Mouse (Mus musculus): ENCODE measurements around the gene Gm28048. TPM values are rescaled to one million over a fixed set of nuclear protein-coding genes. Genes with fewer than 3 reads are reported as not detected.

The Gm28048 gene
- polyA plus RNA-seq, 1 experiment from 2014 or later = 5.9 TPM

DNA sequence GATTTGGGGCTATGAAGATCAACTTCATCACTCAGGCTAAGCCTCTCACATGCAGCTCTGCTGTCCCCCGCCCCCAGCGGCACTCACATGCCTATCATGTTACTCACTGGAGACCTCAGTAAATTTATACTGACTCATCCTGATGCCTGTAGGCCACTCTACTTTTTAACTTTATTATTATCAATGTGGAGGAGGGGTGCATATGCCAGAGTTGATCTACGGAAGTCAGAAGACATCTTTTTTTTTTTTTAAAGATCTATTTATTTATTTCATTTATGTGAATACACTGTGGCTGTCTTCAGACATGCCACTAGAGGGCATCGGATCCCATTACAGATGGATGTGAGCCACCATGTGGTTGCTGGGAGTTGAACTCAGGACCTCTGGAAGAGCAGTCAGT is 16.4 kb downstream of the Gm28048 start:
- Histone ChIP-seq H3K27me3 (no peaks in the 10 kb centered on the region), H3K9ac (replicated peaks) (no peak overlapping the region), H3K4me2 (replicated peaks) (no peak overlapping the region), H3K27ac (replicated peaks) (no peak overlapping the region), H3K4me3 (no peak overlapping the region), H3K4me1 (no peaks in the 10 kb centered on the region), H3K9me3 (peaks cover 12% of the 10 kb centered on the region), H3K36me3 (peaks cover 11% of the 10 kb centered on the region; the same call in 1 of the 2 replicates)
- WGBS = 84% methylated on average over 4 of the region's 4 CpGs
- no peak for ATAC-seq (ENCODE audit: low FRiP score, low read depth)

DNA sequence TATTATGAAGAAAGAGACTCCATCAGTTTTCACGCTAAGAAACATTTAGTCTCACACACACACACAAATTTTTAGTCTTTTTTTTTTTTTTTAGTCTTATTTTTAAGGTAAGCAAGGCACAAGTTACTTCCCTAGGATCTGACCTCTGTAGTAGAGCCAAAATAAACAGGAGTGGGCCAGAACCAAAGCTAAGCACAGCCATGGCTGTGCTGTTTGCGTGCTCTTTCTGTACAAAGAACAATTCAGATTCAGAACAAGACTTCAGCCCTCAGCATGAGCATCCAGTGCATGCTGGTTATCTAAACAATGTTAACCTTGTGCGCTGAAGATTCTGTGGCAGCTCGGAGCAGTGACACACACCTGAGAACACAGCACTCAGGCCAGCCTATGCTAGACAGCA is 17.5 kb downstream of the Gm28048 start:
- Histone ChIP-seq H3K4me1 (no peaks in the 10 kb centered on the region), H3K36me3 (peaks cover 11% of the 10 kb centered on the region; the same call in 1 of the 2 replicates), H3K4me3 (no peak overlapping the region), H3K4me2 (replicated peaks) (no peak overlapping the region), H3K9me3 (peaks cover 12% of the 10 kb centered on the region), H3K9ac (replicated peaks) (no peak overlapping the region), H3K27ac (replicated peaks) (no peak overlapping the region), H3K27me3 (no peaks in the 10 kb centered on the region)
- ATAC-seq (ENCODE audit: low FRiP score, low read depth) = no peak
- 86% methylated on average over 4 of the region's 4 CpGs for WGBS

DNA sequence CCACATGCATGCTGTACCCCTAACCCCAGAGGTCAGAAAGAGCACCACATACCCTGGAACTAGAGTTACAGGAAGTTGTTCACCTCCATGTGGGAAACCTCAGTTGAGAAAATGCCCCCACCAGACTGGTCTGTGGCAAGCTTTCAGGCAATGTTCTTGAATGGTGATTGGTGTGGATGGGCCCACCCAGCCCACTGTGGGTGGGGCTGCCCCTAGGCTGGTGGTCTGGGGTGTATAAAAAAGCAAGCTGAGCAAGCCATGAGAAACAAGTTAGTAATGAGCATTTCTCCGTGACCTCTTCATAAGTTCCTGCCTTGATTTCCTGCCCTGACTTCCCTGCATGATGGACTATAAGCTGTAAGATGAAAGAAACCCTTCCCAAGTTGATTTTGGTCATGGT is 19.8 kb downstream of the Gm28048 start:
- H3K9ac ChIP-seq (replicated peaks) = no peak overlapping the region
- H3K4me1 ChIP-seq = no peaks in the 10 kb centered on the region
- H3K36me3 ChIP-seq = peaks cover 10% of the 10 kb centered on the region; the same call in 1 of the 2 replicates
- H3K27ac ChIP-seq (replicated peaks) = no peak overlapping the region
- no peak overlapping the region for H3K4me2 ChIP-seq (replicated peaks)
- H3K4me3 ChIP-seq = no peak overlapping the region
- 86% methylated on average over 1 of the region's 1 CpGs for WGBS
- no peaks in the 10 kb centered on the region for H3K27me3 ChIP-seq
- peaks cover 5% of the 10 kb centered on the region for H3K9me3 ChIP-seq
- no peak for ATAC-seq (ENCODE audit: low FRiP score, low read depth)

DNA sequence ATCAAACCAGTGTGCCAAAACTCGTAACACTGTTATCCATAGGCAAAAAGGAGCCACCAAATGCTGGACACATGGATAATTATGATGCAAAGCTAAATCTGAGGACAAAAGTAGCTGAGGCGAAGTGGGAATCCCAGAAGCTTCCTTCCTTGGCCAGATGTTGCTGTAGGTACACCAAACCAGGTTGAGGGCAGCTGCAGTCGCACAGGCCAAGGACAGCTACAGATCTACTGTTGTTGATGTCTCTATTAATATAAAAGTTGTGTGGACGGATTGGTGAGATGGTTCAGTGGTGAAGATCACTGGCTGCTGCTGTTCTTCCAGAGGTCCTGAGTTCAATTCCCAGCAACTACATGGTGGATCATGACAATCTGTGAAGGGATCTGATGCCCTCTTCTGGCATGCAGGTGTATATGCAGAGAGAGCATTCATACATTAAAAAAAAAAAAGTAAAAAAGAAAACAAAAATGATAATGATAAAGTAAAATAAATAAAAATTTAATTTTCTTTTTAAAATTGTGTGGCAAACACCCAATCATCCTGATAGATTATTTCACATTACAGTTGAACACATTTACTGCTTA is 24.0 kb downstream of the Gm28048 start:
- no peak for ATAC-seq (ENCODE audit: low FRiP score, low read depth)
- WGBS = 92% methylated on average over 4 of the region's 4 CpGs
- Histone ChIP-seq H3K4me2 (replicated peaks) (no peak overlapping the region), H3K9me3 (no peaks in the 10 kb centered on the region), H3K27ac (replicated peaks) (no peak overlapping the region), H3K27me3 (no peaks in the 10 kb centered on the region), H3K36me3 (peaks cover 9% of the 10 kb centered on the region; the same call in 1 of the 2 replicates), H3K4me3 (no peak overlapping the region), H3K9ac (replicated peaks) (no peak overlapping the region), H3K4me1 (no peaks in the 10 kb centered on the region)

DNA sequence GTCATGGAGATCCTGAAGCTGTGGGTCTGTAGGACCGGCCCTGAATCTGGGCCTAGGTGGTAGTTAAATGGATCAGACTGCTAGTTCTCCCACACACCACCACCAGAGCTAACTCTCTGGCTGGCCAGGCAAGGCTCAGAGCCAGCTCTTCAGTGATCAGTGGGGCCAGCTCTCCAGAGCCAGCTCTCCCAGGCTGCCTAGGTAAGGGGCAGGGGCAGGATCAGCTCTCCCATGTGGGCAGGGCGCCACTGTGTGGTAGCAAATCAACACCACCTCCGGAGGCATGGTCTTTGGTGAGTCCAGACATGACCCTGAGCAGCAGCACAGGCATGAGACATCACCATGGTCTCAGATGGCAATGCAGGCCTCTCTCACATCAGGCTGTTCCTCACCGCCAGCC is 25.1 kb downstream of the Gm28048 start:
- no peaks in the 10 kb centered on the region for H3K27me3 ChIP-seq
- peaks cover 9% of the 10 kb centered on the region; the same call in 1 of the 2 replicates for H3K36me3 ChIP-seq
- 75% methylated on average over 4 of the region's 4 CpGs for WGBS
- ATAC-seq (ENCODE audit: low FRiP score, low read depth) = peak; percentile 54; the same call in 1 of the 2 replicates
- H3K4me2 ChIP-seq (replicated peaks) = no peak overlapping the region
- no peaks in the 10 kb centered on the region for H3K4me1 ChIP-seq
- no peaks in the 10 kb centered on the region for H3K9me3 ChIP-seq
- no peak overlapping the region for H3K9ac ChIP-seq (replicated peaks)
- no peak overlapping the region for H3K27ac ChIP-seq (replicated peaks)
- H3K4me3 ChIP-seq = no peak overlapping the region

DNA sequence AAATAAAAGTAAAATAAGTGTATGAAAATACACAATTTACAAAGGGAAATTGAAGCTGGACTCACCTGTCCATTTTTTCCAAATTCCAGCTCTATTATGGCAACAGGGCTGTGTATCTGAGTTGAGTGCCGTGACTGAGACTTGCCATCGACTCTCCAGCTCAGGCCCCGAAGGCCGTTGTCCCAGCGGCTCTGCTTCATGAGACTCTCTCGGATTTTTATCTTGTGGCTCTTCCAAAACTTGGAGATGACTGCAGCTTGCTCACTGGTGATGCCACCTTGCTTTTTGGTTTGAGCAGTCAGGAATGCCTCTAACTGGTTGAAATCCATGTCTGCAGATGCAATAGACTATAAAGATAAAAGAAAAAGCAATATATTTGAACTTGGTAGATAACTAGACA is 25.5 kb downstream of the Gm28048 start:
- ATAC-seq (ENCODE audit: low FRiP score, low read depth) = no peak
- WGBS = 93% methylated on average over 6 of the region's 6 CpGs
- H3K36me3 ChIP-seq = peaks cover 9% of the 10 kb centered on the region; the same call in 1 of the 2 replicates
- H3K4me2 ChIP-seq (replicated peaks) = no peak overlapping the region
- no peak overlapping the region for H3K9ac ChIP-seq (replicated peaks)
- no peaks in the 10 kb centered on the region for H3K4me1 ChIP-seq
- H3K9me3 ChIP-seq = no peaks in the 10 kb centered on the region
- H3K4me3 ChIP-seq = no peak overlapping the region
- H3K27ac ChIP-seq (replicated peaks) = no peak overlapping the region
- no peaks in the 10 kb centered on the region for H3K27me3 ChIP-seq

DNA sequence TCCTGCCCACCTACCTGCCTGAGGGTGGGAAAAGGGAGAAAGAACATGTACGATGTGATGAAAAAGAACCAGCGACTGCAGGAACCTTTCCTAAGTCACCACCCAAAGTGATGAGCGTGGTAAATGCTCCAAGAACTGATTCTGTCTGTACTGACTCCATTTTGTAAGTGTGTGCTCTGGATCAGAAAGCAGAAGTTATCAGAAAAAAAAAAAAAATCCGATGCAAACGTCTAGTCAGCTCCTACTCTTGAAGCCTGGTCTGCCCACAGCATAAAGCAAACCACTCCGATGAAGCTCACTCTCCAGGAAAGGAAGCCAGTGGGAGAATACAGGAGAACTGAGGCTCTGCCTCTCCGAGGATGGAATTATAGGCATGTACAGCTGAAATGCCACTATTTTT is 29.2 kb downstream of the Gm28048 start:
- Histone ChIP-seq H3K4me3 (no peak overlapping the region), H3K4me2 (replicated peaks) (no peak overlapping the region), H3K4me1 (no peaks in the 10 kb centered on the region), H3K36me3 (peaks cover 9% of the 10 kb centered on the region; the same call in 1 of the 2 replicates), H3K9ac (replicated peaks) (no peak overlapping the region), H3K27me3 (no peaks in the 10 kb centered on the region), H3K9me3 (no peaks in the 10 kb centered on the region), H3K27ac (replicated peaks) (no peak overlapping the region)
- 92% methylated on average over 7 of the region's 7 CpGs for WGBS
- ATAC-seq (ENCODE audit: low FRiP score, low read depth) = no peak

DNA sequence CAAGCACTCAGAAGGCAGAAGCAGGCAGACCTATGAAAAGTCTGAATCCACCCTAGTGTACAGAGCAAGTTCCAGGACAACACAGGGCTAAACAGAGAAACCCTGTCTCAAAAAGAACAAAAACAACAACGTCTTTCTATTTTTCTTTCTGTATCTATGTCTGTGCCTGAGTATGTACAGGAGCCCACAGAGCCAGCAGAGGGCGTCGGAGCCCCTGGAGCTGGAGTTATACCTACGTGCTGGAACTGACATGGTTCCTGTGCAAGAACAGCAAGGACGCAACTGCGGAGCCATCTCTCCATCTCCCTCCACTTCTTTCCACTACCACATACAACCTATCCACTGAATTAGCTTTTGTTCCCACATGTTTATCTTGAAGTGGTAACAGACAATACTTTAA is 31.8 kb downstream of the Gm28048 start:
- 86% methylated on average over 6 of the region's 6 CpGs for WGBS
- Histone ChIP-seq H3K9me3 (no peaks in the 10 kb centered on the region), H3K36me3 (no peaks in the 10 kb centered on the region), H3K9ac (replicated peaks) (no peak overlapping the region), H3K4me3 (no peak overlapping the region), H3K27me3 (no peaks in the 10 kb centered on the region), H3K27ac (replicated peaks) (no peak overlapping the region), H3K4me1 (no peaks in the 10 kb centered on the region), H3K4me2 (replicated peaks) (no peak overlapping the region)
- ATAC-seq (ENCODE audit: low FRiP score, low read depth) = no peak

DNA sequence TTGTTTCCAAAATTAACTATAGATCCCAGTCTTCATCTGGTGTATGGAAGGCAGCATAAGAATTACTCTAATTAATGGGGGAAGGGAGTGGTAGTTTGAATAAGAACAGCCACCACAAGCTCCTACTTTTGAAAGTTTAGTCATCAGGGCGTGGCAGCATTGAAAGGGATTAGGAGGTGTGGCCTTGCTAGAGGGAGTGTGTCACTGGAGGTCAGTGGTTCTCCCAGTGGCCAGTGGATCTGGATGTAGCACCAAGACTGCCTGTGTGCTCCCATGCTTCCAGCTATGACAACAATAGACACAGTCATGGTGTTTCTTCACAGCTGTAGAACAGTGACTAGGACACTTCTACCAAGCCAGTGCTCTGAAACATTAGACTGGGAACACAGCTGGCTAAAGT is 32.8 kb downstream of the Gm28048 start:
- Histone ChIP-seq H3K36me3 (no peaks in the 10 kb centered on the region), H3K4me2 (replicated peaks) (no peak overlapping the region), H3K4me1 (no peaks in the 10 kb centered on the region), H3K27ac (replicated peaks) (no peak overlapping the region), H3K9me3 (no peaks in the 10 kb centered on the region), H3K4me3 (no peak overlapping the region), H3K9ac (replicated peaks) (no peak overlapping the region), H3K27me3 (no peaks in the 10 kb centered on the region)
- WGBS = 85% methylated on average over 1 of the region's 1 CpGs
- ATAC-seq (ENCODE audit: low FRiP score, low read depth) = no peak

DNA sequence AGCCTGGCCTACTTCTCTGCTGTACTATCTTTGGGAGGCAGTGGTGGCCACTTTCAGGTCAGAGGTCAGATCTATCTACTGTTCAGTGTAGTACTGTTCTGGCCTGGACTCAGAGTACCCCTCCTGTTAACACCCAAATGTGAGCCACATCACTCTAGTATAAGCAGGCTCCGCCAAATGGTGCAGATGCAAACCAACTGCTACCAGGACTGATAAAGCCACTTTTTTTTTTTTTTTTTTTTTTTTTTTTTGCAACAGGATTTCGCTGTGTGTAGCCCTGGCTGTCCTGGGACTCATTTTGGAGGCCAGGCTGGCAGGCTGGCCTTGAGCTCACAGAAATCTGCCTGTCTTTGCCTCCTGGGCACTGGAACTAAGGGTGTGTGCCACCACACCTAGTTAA is 42.9 kb downstream of the Gm28048 start:
- Histone ChIP-seq H3K4me1 (no peaks in the 10 kb centered on the region), H3K9me3 (no peaks in the 10 kb centered on the region), H3K4me2 (replicated peaks) (no peak overlapping the region), H3K27ac (replicated peaks) (no peak overlapping the region), H3K36me3 (no peaks in the 10 kb centered on the region), H3K4me3 (no peak overlapping the region), H3K27me3 (no peaks in the 10 kb centered on the region), H3K9ac (replicated peaks) (no peak overlapping the region)
- no peak for ATAC-seq (ENCODE audit: low FRiP score, low read depth)
- 90% methylated on average over 2 of the region's 2 CpGs for WGBS

DNA sequence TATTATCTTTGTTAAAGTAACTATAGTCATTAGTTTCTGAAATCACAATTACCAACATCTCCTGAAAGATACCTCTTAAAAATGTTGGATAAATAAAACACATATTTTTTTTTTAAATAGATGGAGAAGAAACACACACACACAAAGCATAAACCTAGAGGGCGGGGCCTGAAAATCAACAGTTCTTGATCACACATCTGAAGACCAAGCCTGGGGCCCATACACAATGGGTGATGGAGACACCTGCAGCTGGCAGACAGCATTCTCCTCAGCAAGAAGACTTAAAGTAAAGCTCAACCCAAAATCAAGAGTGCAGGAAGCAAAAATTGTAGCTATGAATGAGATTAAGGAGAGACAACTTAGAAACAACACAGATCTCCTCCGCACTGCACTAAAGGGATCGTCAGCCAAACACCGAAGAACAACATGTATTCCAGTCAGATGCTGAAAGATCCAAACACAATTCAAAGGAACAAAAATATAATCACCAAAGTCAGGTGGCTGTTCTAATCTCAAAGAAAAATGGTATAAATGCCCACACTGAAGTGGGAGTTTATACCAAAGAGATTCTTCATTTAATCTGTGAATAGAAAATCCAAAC is 44.1 kb downstream of the Gm28048 start:
- no peak for ATAC-seq (ENCODE audit: low FRiP score, low read depth)
- WGBS = 94% methylated on average over 4 of the region's 4 CpGs
- Histone ChIP-seq H3K4me1 (no peaks in the 10 kb centered on the region), H3K27me3 (no peaks in the 10 kb centered on the region), H3K27ac (replicated peaks) (no peak overlapping the region), H3K36me3 (no peaks in the 10 kb centered on the region), H3K4me2 (replicated peaks) (no peak overlapping the region), H3K4me3 (no peak overlapping the region), H3K9me3 (no peaks in the 10 kb centered on the region), H3K9ac (replicated peaks) (no peak overlapping the region)

DNA sequence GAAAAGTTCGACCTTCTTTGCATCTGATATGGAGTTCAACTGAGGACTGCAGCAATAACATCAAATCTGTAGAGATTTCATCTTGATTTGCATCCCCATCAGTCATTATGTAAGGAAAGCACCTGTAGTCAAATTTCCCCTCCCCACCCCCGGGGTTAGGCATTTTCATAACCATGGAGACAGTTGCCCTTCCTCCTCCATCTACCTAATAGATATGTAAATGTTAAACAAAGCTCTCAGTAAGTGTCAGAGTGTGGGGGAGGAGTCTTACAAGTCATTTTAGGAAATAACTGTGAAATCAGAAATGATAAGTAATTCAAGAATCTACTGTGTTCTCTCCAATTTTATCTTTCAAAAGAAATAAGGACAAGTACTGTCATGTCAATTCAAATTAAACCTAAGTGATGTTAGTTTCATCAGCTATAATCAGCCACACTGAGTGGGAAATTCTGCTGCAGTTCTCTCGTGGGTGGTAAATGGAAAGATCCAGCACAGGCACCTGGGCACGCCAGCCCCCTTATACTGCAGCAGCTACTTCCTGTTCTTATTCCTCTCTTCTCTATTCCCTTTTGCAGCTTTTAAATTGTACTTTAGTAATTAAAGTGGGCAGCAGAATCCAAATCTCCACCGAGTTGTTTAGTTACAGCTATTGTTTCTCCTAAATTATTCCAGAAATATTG is 45.3 kb downstream of the Gm28048 start:
- H3K9me3 ChIP-seq = no peaks in the 10 kb centered on the region
- 59% methylated on average over 5 of the region's 5 CpGs for WGBS
- H3K27me3 ChIP-seq = no peaks in the 10 kb centered on the region
- H3K4me1 ChIP-seq = no peaks in the 10 kb centered on the region
- H3K27ac ChIP-seq (replicated peaks) = no peak overlapping the region
- no peak overlapping the region for H3K4me2 ChIP-seq (replicated peaks)
- no peak for ATAC-seq (ENCODE audit: low FRiP score, low read depth)
- H3K36me3 ChIP-seq = no peaks in the 10 kb centered on the region
- H3K4me3 ChIP-seq = no peak overlapping the region
- no peak overlapping the region for H3K9ac ChIP-seq (replicated peaks)
